Mouse (Mus musculus) lung, postnatal 10 days (tissue): ENCODE results near the gene Focad.
A peak's percentile ranks its signal among the peaks of the same experiment; 100 is the strongest.

ENCODE experiments used
- DNase-seq: peaks from one replicate; pipeline ENCODE4 v3.0.0; 2021

Focad gene

DNA sequence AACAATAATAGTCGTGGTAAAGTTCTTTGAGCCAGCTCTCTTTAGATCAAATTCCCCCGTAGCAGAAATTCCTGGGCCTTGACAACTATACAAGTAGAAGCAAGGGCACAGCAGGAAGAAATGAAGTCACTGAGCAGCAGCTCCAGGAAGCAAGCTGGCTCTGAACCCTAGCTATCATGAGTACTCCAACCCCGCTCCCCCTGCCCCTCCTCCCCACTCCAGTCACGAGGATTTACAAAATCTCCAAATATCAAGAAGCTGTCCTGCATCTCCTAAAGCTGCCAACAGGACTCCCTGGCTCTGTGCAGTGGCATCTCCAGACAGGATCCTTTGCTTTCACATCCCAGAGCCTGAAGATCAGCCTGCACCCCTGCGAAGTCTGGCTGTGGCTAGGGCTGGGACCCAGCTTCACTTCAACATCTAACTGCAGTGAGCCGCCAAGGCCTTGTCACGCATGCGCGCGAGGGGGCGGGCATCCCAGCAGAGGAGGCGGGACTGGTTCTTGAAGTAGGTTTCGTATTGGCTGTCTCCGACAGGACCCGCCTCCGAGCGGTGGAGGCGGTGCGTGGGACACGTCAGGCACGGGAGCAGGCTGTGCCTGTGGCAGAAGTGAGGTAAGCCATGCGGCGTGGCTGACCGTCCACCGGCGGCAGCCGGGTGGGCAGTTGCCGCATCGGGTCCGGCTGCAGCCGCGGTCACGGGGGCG is at the start of gene Focad:
Focad (plus strand) TSS at position 568 of the 706 bp plus-strand sequence.
- DNase-seq, result peak; percentile 99

DNA sequence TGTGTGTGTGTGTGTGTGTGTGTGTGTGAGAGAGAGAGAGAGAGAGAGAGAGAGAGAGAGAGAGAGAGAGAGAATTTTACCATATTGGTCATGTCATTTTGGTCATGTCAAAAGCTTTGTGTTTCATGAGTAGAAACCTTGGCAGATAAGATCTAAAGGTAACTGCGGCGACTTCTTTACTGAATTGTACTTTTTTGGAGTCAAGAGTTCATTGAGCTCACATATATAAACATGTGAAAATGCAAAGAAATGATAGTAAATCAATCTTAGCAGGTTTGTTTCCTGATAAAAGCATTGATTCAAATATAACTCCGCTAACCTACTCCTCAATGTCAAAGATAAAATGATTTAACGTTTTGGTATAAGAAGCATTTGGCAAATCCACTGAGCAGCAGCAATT is 49.3 kb upstream of the Focad start:
- DNase-seq, result no peak

DNA sequence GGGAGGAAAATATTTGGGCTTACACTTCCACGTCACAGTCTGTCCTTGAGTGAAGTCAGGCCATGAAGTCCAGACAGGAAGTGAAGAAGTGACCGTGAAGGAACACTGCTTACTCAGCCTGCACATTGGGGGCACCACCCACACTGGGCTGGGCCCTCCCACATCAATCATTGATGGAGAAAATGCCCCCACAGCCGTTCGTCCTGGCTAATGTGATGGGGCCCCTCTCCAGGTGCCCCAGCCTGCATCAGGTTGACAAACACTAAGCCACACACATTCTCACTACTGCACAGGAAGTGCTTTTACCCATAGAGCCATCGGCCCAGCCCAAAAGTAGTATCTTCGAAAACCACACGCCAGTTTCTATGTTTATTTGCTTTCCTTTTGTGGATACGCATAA is 48.1 kb upstream of the Focad start:
- DNase-seq, result no peak

DNA sequence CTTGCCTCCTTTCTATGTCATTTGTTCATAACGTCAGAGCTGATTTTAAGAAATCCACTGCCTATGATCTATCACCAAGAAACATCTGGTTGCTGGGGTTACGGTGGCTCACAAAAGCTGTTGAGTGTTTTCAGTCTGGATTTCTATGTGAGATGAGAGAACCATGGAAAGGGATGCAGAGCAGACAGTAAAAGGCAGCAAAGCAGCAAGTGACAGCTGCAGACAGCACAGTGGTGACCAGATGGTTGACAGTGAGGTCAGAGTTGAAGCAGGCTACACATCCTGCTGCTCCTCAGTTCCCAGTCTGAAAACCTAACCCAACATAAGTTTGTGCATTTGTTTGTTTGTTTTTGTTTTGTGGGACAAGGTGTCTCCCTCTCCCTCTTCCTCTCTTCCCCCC is 19.0 kb upstream of the Focad start:
- no peak for DNase-seq

DNA sequence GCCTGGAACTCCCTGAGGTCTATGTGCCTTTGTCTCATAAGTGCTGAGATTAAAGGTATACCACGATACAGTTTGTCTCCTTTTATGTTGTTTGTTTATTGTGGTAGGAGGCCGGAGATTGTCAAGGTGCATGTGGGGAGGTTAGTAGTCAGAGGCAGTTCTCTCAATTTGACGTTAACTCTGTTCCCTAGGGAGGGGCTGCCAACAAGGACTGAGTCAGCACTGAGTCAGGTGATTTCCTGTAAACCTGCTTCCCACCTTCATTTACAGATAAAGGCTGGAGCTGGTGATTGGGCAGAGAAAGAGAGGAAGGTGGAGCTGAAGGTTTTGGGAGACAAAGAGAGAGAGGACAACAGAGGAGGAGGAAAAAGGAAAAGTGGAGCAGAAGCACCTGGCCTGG is 15.4 kb upstream of the Focad start:
- DNase-seq, result no peak

DNA sequence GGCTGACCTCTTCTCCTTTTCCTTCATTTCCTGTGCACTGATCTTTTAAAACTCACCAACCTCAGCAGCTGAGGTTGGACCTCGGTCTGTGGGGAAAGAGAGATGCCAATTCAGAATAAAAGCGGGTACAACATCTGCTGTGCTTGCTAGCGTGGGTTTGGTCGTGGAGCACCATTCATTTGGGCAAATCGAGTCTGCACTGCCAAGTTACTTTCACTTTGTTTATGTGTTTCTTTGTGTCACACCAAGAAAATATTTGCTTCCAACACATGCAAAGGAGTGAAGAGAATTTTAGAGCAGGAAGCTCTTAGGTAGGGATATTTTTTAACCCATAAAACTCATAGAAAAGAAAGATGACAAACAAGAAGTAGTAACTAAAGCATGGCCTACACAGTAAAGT is 13.0 kb upstream of the Focad start:
- DNase-seq, result no peak

DNA sequence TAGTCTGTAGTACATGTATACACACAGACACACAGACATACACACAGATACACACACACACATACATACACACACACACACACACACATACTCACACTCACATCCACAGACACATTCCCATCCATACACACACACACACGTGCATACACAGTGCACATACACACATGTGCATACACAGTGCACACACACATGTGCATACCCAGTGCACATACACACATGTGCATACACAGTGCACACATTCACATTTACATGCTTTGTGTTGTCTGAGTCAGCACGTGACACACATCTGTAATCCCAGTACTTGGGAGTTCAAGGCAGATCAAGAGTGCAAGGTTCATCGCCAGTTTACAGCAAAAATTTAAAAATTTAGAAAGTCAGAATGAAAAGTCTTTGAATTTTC is 12.5 kb upstream of the Focad start:
- no peak for DNase-seq

DNA sequence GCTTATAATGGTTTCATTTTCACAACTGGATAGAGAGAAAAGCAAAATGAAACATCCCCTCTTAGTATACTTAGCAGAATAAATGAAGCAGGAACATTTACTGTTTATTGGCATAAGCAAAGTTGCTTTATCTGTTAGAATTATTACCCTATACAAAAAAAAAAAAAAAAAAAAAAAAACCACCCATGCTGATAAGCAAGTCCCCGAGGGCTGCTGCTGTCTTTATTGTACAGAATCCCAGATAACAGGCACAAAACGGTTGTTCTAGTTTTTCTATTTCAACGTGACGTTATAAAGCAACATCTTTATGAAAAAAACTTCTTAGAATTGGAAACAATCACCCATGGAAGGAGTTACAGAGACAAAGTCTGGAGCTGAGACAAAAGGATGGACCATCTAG is 12.0 kb upstream of the Focad start:
- DNase-seq, result no peak

DNA sequence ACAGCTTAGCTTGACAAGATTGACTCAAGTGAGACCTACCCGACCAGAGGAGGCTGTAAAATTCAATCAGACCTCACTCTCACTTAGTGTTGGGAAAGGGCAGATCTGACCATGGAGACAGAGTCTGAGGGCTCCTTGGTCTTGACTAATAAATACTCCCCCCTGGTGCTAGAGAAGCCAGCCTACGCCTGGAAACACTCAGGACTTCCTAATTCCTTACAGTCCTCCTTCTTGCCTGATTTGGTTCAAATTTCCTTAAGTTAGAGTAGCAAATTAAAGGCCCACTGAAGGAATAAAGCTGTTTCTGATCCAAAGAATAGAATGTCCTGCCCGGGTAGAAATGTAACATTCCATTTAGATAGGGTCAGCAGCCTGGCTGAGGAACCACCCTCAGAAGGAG is 10.6 kb upstream of the Focad start:
- DNase-seq, result no peak

DNA sequence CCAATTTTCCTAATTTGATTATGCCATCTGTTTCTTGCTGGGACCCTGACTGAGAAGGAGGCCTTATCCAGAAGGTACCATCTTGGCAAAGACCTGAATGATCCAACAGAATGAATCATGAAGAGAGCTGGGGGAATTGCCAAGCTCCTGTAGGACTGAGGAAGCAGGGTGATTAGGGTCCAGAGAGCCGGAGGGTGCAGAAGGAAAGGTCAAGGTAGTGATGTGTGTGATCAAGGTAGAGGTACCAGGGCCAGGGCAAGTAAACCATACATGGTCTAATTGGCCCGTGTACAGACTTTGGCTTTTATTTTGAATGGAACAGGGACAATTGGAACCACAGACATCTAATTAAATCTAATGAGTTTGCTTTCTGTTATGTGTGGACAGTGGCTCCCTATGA is 4.1 kb upstream of the Focad start:
- DNase-seq, result no peak

DNA sequence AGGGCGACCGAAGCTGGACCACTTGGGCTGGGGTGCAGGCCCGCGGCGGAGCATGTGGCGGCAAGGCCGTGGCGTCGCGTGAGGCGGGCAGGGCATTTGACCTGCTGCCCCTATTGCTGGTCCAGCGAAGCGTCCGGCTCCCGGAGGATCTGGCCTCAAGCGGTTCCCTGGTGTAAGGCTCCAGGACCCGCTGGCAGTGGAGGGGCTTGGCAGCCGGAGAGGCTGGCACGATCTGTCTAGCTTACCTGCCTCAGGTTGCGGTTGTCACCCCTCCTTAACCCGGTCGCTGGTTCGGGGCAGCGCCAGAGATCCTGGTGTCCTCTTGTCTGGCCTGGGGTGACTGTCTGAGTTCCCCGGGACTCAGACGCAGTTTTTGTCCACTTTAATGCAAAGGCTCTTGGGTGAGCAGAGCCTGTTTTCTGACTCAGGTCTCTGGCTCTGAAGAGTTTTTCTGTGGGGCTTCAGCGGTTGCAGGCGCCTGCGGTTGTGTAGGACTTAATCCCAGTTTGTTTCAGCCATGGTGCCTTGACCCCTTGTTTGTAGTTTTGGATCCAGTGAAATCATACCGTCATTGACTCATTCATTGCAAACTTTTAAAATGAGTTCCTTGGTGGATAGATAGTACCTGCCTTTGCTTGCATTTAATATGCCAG is 465 bp downstream of the Focad start:
- DNase-seq, result no peak

DNA sequence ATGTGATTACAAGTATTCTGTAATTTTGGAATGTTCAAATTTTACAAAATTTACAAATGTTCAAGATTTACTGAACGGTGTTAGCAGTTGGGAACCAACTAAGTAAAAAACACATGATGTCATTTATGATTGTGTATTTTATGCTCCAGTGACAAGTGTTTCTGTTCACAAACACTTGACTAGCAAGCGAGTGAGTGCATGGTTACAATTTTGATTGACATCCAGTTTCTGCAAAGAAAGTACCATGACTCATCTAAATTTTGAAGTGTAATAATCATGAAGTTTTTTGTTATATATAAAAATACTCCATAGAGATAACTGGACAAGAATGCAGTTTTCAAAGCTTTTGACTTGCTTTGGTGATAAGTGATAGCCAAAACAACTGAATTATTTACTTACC is 1.3 kb downstream of the Focad start:
- no peak for DNase-seq

DNA sequence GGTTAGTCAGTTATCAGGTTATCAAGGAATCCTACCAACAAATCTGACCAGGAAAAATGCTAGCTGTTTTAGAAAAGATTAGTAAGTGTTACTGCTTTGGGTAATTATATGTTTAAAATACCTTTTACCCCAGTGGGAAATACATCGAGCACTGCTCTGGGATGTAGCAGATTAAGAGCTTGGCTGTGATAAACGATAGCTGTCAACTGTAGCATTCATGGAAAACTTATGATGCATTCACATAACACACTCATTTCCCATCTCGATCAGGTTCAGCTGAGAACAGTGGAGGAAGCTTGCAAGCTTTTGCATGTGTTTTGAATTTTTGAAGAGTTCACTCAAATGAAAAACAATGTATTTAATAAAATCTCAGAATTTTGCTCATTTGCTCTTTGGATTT is 14.2 kb downstream of the Focad start:
- DNase-seq, result no peak

DNA sequence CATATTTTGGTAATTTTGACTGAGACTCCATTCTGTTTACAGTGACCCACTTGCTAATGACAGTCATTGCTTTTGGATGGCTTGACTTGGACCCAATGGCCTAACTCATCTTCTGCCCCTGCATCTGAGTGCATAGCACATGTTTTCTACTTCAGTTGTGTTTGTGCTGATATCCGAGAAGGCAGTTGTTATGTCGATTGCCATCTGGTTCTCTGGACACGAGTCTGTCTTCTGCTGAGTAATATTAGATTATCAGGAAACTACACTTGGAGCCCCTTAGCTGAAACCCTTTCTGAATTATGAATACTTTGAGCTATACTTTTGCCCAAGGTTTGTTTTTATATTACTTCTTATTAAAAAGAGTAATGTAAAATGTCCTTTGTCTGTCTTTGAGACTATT is 22.9 kb downstream of the Focad start:
- no peak for DNase-seq

DNA sequence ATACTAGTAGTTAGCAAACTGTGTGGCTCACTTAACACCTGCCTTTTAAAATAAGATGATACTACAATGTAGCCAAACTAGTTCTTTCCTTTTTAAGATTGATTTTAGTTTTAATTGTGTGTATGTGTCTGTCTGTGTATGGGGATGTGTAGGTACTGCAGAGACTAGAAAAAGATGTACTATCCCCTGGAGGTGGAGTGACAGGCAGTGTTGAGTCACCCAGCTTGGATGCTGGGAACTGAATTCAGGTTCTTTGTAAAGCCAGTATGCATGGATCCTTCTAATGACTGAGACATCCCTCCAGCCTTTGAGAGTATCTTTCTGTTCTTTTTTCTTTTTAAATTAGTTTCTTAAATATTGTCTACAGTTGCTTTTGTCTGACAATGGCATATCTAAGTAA is 23.5 kb downstream of the Focad start:
- no peak for DNase-seq

DNA sequence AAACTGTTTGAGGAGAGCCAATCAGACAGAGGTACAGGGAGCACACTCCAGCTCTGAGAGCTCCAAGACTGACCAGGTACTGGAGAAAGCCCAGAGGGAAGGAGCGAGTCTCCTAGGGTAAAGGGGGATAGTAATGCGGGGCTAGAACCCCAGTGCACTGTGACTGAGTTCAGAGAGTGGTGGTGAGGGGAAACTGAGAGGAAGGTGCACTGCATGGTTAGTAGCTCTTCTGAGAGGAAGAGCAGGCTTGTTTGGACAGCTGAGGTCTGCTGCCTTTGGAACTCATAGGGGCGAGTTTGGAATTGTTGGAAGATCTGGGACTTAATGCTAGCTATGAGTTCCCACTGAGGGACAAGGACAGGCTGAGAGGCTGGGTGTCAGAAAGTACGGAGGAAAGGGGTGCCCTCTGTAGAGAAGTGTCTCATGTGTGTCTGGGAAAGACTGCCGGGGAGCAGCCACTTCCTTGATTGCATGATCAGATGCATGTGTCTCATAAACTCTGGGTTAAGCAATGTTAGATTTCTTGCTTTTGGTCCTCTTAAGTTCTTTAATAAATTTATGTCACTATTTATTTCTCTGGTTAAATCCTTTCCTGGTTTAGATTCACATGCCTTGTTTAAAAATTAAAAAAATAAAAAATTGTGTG is 24.4 kb downstream of the Focad start:
- DNase-seq, result no peak

DNA sequence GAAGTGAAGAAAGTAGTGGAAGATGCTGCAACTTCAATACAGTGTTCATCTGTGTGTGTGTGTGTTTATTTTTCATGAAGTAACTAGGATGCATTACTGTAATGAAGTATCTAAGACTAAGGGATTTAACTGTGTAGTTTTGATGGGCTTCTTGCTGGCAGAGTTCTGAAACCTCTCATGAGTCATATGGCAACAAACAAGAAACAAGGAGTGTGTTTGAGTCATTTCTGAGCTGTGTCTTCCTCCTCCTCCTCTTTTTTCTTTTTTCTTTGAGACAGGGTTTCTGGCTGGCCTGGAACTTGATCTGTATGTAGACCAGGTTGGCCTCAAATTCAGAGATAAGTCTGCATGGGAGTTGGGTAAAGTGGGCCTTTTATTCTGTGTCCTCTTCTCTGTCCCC is 25.7 kb downstream of the Focad start:
- DNase-seq, result no peak

DNA sequence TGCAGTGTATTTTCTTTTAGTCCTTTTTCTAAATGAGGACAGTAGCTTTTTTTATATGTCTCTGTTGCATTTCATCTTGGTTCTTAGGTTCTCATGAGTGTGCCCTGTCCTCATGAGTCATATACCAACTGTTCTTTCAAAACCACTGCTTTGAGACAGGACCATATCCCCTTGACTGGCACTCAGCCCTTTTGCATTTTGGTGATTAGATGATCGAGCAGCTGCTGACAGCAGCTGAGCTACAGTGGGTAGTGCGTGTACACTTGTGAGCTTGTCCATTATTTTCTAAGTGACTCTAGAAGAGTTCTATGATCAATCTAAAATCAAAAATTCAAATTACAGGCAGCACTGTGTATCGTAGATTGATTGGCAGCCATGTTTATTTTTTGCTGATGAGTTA is 28.0 kb downstream of the Focad start:
- DNase-seq, result no peak

DNA sequence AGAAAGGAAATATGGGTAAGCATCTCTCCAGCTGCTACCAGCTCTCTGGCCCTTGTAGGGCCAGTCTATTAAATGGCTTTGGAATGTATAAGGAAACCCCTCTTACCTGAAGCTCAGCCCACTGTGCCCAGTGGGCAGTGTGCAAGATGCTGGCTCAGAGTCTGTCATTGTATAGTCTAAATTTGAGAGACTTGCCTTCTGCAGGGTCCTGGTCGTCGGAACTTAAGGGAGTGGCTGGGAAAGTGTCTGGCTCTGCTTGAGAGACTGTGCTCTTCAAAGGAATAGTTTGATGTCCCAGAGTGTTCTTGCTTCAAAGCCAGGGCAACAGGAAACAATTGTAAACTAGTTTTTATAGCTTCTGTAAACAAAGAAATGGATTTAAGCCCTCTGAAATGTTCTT is 41.5 kb downstream of the Focad start:
- DNase-seq, result peak; percentile 38

DNA sequence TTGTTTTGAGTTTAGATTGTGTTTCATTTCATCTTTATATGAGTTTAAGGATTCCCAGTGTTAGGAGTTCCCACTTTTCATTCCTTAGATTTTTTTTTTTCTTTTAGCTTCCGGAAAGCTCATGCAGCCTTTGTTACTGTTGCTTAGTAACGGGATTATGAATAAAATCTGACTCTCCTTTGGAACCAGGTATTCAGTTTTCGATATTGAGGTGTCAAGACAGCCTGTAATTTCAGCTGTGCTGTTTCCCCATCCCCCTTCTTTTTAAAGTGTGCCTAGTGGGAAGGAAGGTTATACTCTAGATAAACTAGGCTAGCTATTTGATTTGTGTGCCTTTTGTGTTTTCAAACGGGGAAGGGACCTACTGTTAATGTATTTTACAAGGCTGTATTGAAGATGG is 42.1 kb downstream of the Focad start:
- no peak for DNase-seq

DNA sequence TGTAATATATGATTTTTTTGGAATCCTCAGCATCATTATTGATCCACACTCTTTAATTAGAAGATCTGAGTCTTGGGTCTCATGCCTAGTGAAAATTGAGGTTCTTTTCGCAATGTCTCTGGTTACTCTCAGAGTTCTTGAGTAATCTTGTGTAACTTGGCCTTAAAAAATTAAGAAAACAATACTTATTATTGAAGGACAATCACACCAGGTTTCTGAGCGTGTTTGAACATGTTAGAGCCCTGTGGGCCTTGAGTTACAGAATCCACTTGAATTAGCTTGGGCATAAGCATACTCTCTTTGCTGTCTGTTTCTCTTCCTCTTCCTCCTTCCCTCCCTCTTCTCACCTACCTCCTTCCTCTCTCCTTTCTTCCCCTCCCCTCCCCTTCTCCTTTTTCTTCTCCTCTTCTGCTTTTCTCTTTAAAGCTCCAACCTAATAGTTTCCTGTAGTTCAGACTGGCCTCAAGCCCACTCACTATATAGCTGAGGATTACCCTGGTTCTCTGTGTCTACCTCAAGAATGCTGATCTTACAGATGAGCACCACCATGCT is 44.0 kb downstream of the Focad start:
- no peak for DNase-seq

DNA sequence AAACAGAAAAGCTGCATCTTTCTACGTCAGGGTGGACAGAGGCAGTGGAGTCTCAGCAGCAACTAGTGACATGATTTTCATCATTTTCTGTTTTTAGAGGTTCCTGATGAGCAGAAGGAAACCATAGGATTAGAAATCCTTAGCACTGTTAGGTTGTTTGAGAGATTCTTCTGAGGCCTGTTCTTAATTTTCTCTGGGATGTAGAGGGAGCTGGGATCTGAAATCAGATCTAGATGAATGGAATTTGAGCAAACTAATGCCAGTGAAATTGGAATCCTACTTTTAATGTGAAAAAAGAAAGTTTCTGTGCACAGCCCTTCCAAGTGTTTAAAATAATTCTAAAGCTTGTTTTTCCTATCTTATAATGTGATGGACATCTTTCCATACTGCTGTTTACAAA is 55.0 kb downstream of the Focad start:
- no peak for DNase-seq

DNA sequence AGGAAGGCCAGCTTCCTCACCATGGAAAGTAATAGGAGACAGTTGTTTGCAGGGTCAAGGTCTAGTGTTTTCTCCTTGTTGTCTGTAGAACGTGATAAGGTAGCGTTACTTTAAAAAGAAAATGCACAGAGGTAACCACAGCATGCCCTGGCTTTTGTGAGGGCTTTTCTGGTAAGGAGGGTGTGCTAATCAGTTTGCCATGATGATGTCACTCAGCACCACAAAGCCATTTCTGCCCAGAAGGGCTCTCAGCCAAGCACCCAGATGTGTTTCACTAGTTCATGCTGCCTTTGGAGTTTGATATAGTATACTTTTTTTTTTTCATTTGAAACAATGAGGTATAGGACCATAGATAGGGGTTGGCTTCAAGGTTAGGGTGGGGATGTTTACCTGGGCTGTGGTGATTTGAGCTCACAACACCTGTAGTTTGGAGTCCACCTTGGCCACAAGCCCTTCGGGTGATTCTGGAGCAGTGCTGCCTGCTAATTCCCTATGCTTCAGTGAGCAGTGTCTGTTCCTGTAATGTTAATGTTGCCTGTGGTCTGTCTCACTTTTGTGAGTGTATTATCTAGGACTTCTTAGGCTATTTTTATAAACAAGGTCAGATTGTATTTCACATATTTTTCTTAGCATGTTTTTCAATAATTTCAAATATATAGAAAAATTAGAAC is 61.2 kb downstream of the Focad start:
- no peak for DNase-seq

DNA sequence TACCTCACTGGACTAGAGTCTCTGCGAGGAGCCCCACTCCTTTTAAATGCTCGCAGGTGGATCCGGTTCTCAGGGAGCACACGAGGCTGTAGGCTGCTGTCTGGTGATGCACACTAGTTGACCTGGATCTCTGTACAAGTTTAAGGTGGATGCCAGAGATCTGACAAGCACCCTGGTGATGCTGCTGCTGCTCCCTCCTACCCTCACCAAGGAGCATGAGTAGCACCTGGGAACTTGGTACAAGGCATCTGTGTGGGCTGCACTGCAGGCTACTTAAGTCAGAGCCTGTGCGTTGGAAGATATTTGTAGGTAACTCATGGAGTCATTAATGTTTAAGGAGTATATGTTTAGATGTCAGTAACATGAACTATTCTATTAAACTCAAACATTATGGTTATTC is 62.5 kb downstream of the Focad start:
- no peak for DNase-seq
